Mouse (Mus musculus) hindbrain, embryonic 14.5 days (tissue): Measurements from ENCODE around the gene Fras1. TPM values are rescaled to one million over a fixed set of nuclear protein-coding genes. Genes with fewer than 3 reads are reported as not detected.

Experiments used
- ATAC-seq: fragments of 200-750 bp; cut with Nextera tagmentation; 2 replicates; pipeline ENCODE4 v1.8.0; 2017; ENCODE audit warnings: moderate number of reproducible peaks, mild to moderate bottlenecking, moderate TSS enrichment, moderate library complexity; ENCODE audit not compliant: low FRiP score
- DNase-seq: peaks from one replicate; pipeline ENCODE4 v3.0.0-alpha.2; 2015; ENCODE audit warnings: low spot score
- H3K27ac ChIP-seq: fragments of 300-500 bp; sonication (generic); 2 replicates; pipeline ENCODE4 v1.5.1; 2014; ENCODE audit warnings: mild to moderate bottlenecking, moderate library complexity
- H3K27me3 ChIP-seq: fragments of 300-500 bp; sonication (generic); 2 replicates; pipeline ENCODE4 v1.6.1; 2014; ENCODE audit warnings: mild to moderate bottlenecking, low read length, mixed read lengths; ENCODE audit not compliant: control insufficient read depth, insufficient read depth
- H3K36me3 ChIP-seq: fragments of 300-500 bp; sonication (generic); replicated peaks from 2 replicates; pipeline ENCODE4 v1.6.1; 2014; ENCODE audit not compliant: control insufficient read depth, insufficient read depth
- H3K4me1 ChIP-seq: fragments of 300-500 bp; sonication (generic); replicated peaks from 2 replicates; pipeline ENCODE4 v1.6.1; 2014; ENCODE audit warnings: antibody characterized with exemption, low read length, mixed read lengths; ENCODE audit not compliant: control insufficient read depth, insufficient read depth
- H3K4me2 ChIP-seq: fragments of 300-500 bp; sonication (generic); replicated peaks from 2 replicates; pipeline ENCODE4 v1.6.1; 2014; ENCODE audit warnings: mild to moderate bottlenecking, moderate library complexity
- H3K4me3 ChIP-seq: fragments of 300-500 bp; sonication (generic); replicated peaks from 2 replicates; pipeline ENCODE4 v1.5.1; 2014; ENCODE audit warnings: mild to moderate bottlenecking, low read length
- H3K9ac ChIP-seq: fragments of 300-500 bp; sonication (generic); 2 replicates; pipeline ENCODE4 v1.6.1; 2014
- H3K9me3 ChIP-seq: fragments of 300-500 bp; sonication (generic); 2 replicates; pipeline ENCODE4 v1.6.1; 2016; ENCODE audit warnings: low read length; ENCODE audit not compliant: control insufficient read depth
- WGBS: fragments of 180-500 bp; shearing (Covaris S2); extraction: QIAGEN DNeasy Blood & Tissue Kit; methylation state at CpG from one replicate; pipeline ENCODE4 v1.1.7; 2014; 5-methylcytosine and 5-hydroxymethylcytosine counted together
- polyA plus RNA-seq: library from polyadenylated mRNA; unstranded; fragments of >200 nt; fragmentation: Nextera tagmentation; extraction: Ambion mirVana; gene quantifications from 2 replicates; pipeline ENCODE4 v1.2.1, GENCODE M21; 2014

Gene Fras1
- polyA plus RNA-seq, 1 experiment from 2014 or later = 9.8 TPM

DNA sequence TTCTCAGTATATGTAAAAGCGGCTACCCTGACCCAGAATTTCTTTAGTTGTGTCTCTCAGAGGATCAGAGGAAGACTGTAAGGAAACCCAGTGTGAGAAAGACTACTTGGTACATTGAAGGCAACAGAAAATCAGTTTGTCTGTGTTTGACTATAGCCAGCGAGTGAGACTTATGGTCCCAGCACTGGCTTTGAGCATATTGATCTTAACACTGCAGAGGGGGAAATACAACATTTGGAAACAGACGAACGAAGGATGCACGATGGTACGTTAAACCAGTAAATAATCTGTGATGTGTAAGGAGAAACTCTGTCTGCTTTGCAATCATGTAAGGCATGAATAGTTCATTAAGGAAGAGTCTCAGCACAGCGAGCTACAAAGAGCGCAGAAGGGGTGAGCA is 51.6 kb downstream of the Fras1 start:
- Histone ChIP-seq H3K27ac (no peak overlapping the region), H3K9ac (no peak overlapping the region), H3K36me3 (no peaks in the 10 kb centered on the region), H3K4me2 (no peak overlapping the region), H3K4me1 (no peaks in the 10 kb centered on the region), H3K4me3 (no peak overlapping the region), H3K9me3 (no peaks in the 10 kb centered on the region), H3K27me3 (no peaks in the 10 kb centered on the region)
- ATAC-seq = no peak
- 93% methylated on average over 8 of the region's 8 CpGs for WGBS
- no peak for DNase-seq

DNA sequence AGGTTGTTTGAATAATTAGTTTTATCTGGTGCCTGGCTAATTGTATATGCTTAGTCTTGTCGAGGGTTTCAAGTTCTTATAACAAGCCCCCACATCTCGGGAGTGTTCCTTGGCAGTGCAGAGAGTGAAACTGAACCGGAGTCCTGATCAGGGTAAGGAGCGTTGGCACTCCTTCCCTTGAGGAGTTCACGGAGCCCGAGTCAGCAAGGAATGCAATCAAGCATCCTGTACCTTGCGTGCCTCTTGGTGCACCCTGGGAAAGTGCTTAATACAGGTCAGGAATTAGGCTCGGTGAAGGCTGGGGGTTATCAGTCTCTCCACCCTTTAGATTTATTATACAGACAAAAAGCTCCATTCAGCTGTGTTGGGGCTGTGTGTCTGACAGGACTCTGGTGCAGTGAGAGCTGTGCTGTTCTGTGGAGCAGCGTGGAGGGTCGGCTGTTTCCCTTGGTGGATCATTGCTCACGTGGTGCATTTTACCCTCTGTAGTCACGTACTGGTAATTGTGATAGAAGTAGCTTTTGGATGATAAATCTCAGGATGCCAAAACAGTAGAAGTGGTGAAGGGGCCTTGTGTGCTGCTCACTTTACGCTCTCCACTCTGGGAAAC is 55.9 kb downstream of the Fras1 start:
- H3K4me1 ChIP-seq = no peaks in the 10 kb centered on the region
- H3K36me3 ChIP-seq = no peaks in the 10 kb centered on the region
- H3K27me3 ChIP-seq = no peaks in the 10 kb centered on the region
- WGBS = 88% methylated on average over 13 of the region's 13 CpGs
- H3K9ac ChIP-seq = no peak overlapping the region
- H3K9me3 ChIP-seq = no peaks in the 10 kb centered on the region
- no peak overlapping the region for H3K27ac ChIP-seq
- no peak overlapping the region for H3K4me3 ChIP-seq
- ATAC-seq (no peak), DNase-seq (no peak)
- no peak overlapping the region for H3K4me2 ChIP-seq

DNA sequence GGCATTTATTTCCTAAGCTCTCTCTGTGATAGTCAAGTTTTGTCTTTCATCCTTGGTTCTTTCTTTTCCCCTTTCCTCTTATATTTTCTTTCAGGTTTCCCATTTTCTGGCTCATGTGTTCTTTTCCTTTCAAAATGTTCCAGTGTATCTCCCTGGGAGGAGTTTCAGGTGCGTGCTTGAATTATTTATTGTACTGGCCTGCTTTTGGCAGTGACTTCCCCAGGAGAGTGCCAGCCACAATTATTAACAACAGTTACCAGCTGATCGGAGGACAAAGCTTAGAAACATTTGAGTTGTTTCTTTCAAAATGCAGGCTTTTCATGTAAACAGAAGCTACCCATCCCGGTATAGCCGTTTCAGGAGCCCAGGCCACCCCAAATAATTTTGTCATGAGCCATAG is 64.1 kb downstream of the Fras1 start:
- H3K36me3 ChIP-seq = no peaks in the 10 kb centered on the region
- WGBS = 79% methylated on average over 4 of the region's 4 CpGs
- H3K4me1 ChIP-seq = no peaks in the 10 kb centered on the region
- DNase-seq = no peak
- H3K27me3 ChIP-seq = no peaks in the 10 kb centered on the region
- no peak overlapping the region for H3K4me3 ChIP-seq
- H3K9me3 ChIP-seq = no peaks in the 10 kb centered on the region
- no peak overlapping the region for H3K4me2 ChIP-seq
- H3K27ac ChIP-seq = no peak overlapping the region
- no peak for ATAC-seq
- H3K9ac ChIP-seq = no peak overlapping the region

DNA sequence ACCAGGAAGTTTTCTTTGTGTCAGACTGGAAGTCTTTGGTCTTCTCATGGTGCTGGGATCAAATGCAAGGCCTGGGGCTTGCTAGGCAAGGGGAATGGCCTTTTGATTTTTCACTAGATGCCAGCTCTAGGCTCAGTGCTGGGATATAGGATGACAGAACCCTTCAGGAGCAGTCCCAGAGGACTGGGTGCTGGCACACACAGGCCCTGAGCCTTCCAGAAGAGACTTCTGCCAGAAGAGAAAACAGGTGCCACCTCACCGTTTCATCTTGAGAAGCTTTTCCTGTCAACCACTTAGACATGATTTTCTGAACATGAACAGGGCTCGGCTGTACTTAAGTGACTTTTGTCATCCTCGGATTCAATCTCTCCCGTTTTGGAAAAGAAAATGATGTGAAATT is 66.1 kb downstream of the Fras1 start:
- no peak overlapping the region for H3K4me2 ChIP-seq
- H3K27ac ChIP-seq = no peak overlapping the region
- no peaks in the 10 kb centered on the region for H3K9me3 ChIP-seq
- H3K36me3 ChIP-seq = no peaks in the 10 kb centered on the region
- DNase-seq (no peak), ATAC-seq (no peak)
- H3K27me3 ChIP-seq = no peaks in the 10 kb centered on the region
- no peak overlapping the region for H3K4me3 ChIP-seq
- no peaks in the 10 kb centered on the region for H3K4me1 ChIP-seq
- H3K9ac ChIP-seq = no peak overlapping the region
- WGBS = 96% methylated on average over 4 of the region's 4 CpGs

DNA sequence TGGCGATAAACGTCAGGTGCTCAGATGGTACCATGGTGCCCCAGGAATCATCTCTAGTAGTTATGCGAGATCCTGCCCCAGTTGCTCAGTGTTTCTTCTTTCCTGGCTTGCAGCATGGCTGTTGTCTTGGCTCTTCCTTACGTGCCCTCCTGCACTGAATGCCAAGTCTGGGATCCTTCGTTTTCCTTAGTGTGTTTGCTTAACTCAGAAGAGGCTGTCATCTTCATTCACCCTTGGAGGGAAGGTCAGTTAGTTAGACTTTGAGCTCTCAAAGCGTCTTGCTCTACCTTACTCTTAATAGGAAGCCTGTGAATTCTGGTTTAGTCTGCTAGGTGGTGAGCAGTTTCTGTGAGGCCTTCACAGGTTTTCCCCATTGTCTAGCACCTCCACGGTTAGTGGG is 73.7 kb downstream of the Fras1 start:
- no peak overlapping the region for H3K4me3 ChIP-seq
- no peaks in the 10 kb centered on the region for H3K9me3 ChIP-seq
- no peak overlapping the region for H3K9ac ChIP-seq
- no peaks in the 10 kb centered on the region for H3K36me3 ChIP-seq
- no peaks in the 10 kb centered on the region for H3K27me3 ChIP-seq
- WGBS = 88% methylated on average over 7 of the region's 7 CpGs
- H3K27ac ChIP-seq = no peak overlapping the region
- ATAC-seq (no peak), DNase-seq (no peak)
- no peaks in the 10 kb centered on the region for H3K4me1 ChIP-seq
- no peak overlapping the region for H3K4me2 ChIP-seq

DNA sequence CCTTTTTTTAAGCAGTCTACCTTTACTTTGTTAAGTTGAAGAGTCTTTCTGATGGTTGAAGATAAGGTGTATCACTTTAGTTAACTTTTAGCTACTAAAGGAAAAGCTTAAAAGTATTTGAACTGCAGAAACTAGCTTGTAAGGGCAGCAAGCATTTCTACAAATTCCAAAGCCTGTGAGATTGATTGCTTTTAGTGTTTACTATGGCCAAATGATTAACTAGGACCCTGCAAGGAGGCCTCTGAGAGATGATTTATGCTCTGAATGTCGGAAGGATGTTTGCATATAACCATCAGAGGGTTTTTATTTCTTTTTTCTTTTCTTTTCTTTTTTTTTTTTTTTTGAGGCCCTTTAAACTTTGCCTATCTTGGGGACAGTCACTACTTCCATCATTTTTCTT is 78.3 kb downstream of the Fras1 start:
- DNase-seq = no peak
- no peak for ATAC-seq
- no peaks in the 10 kb centered on the region for H3K9me3 ChIP-seq
- WGBS = 52% methylated on average over 1 of the region's 1 CpGs
- H3K4me2 ChIP-seq = no peak overlapping the region
- no peaks in the 10 kb centered on the region for H3K4me1 ChIP-seq
- H3K9ac ChIP-seq = no peak overlapping the region
- H3K27me3 ChIP-seq = no peaks in the 10 kb centered on the region
- no peaks in the 10 kb centered on the region for H3K36me3 ChIP-seq
- no peak overlapping the region for H3K27ac ChIP-seq
- no peak overlapping the region for H3K4me3 ChIP-seq

DNA sequence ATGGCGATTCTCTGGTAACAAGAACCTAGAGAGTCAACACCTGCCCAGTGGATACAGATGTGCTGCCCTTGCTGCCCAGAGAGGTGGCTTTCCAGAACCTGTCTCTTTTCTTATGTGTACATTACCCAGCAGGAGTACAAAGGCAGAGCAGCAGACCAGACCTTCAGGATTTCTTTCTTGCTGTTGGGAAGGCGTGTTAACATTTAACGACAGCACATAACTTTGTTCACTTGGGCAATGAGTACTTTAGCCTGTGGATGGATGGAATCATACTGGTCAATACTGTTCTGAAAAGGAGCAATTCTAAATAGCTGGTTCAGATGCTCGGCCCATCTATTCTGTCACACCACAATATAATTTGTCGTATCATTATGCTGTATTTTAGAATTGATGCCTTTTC is 79.6 kb downstream of the Fras1 start:
- H3K4me3 ChIP-seq = no peak overlapping the region
- ATAC-seq = no peak
- no peak overlapping the region for H3K9ac ChIP-seq
- 94% methylated on average over 5 of the region's 5 CpGs for WGBS
- H3K4me1 ChIP-seq = no peaks in the 10 kb centered on the region
- H3K27ac ChIP-seq = no peak overlapping the region
- H3K9me3 ChIP-seq = no peaks in the 10 kb centered on the region
- no peaks in the 10 kb centered on the region for H3K36me3 ChIP-seq
- no peaks in the 10 kb centered on the region for H3K27me3 ChIP-seq
- no peak for DNase-seq
- H3K4me2 ChIP-seq = no peak overlapping the region

DNA sequence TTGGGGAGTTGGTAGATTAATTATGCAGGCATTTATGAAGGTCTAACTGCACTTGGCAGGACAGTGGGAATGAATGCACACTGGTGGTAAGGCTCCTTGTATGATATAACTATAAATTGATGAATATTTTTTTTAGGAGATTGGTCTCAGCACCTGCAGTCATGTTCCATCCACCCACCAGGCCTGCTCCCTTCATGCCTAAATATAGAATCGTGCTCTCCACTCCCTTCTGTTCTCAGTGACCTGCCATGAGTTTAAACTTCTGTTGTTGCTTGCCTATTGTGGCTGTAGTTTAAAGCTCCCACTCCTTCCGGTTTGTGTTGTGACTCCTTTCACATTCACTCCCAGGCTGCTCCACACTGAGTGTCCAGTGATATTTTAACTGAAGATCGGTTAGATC is 80.7 kb downstream of the Fras1 start:
- ATAC-seq (no peak), DNase-seq (no peak)
- H3K36me3 ChIP-seq = no peaks in the 10 kb centered on the region
- no peak overlapping the region for H3K27ac ChIP-seq
- H3K4me2 ChIP-seq = no peak overlapping the region
- no peaks in the 10 kb centered on the region for H3K9me3 ChIP-seq
- H3K4me3 ChIP-seq = no peak overlapping the region
- 90% methylated on average over 3 of the region's 3 CpGs for WGBS
- no peak overlapping the region for H3K9ac ChIP-seq
- H3K4me1 ChIP-seq = no peaks in the 10 kb centered on the region
- no peaks in the 10 kb centered on the region for H3K27me3 ChIP-seq

DNA sequence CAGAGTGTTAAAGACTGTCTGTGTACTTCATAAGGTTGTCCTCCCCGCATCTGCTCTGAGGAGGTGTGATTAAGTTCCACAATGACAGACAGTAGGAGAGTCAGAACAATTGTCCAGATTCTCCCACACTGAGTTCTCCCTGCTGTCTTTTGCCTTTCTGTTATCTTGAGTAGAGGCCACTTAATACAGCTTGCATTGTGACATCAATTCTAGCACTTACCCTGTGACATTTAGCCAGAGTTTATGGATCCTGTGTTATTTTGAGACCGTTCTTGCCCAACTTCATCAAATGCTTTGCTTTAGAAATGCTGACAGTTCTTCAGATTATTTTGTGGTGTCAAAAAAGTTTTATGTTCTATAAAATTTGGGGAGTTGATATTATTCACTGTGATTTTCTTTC is 81.5 kb downstream of the Fras1 start:
- H3K4me1 ChIP-seq = no peaks in the 10 kb centered on the region
- no peak overlapping the region for H3K4me2 ChIP-seq
- no peak for ATAC-seq
- no peaks in the 10 kb centered on the region for H3K27me3 ChIP-seq
- no peaks in the 10 kb centered on the region for H3K36me3 ChIP-seq
- no peak overlapping the region for H3K9ac ChIP-seq
- no peaks in the 10 kb centered on the region for H3K9me3 ChIP-seq
- H3K4me3 ChIP-seq = no peak overlapping the region
- DNase-seq = no peak
- H3K27ac ChIP-seq = no peak overlapping the region
- WGBS = 83% methylated on average over 2 of the region's 2 CpGs

DNA sequence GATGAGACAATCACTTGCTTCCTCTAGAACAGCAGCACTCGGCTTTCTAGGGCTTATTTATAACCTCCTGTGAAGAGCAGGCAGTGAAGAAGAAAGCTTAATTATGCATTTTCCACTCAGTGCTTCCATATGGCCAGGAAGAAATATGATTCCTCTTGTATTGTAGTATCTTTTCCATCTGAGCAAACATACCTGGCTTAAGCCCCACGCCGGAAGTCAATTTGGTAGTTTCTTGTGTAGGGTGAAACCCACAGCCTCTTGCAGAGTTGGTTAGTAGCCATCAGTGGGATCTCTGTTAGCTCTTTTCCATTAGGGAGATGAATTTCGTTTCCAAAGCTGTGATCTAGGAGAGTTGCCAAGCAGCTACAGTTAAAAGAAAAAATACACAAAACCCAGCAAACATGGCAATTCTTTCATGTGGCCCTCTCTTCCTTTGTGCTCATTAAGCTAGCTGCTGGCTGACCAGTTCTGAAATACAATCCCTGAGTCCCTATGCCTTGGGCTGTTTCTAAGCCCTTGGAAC is 83.7 kb downstream of the Fras1 start:
- no peak for ATAC-seq
- WGBS = 70% methylated on average over 4 of the region's 4 CpGs

More for the DNA sequence above, 83.7 kb downstream of the Fras1 start:
- H3K27me3 ChIP-seq = no peaks in the 10 kb centered on the region
- H3K4me1 ChIP-seq = no peaks in the 10 kb centered on the region
- no peak for DNase-seq
- H3K36me3 ChIP-seq = no peaks in the 10 kb centered on the region
- no peaks in the 10 kb centered on the region for H3K9me3 ChIP-seq
- H3K4me3 ChIP-seq = no peak overlapping the region
- H3K9ac ChIP-seq = no peak overlapping the region
- H3K4me2 ChIP-seq = no peak overlapping the region
- H3K27ac ChIP-seq = no peak overlapping the region
